8 mouse cellular contexts compared by ENCODE assay signal in genomic region chr12:75595291-75596153, GRCm38 (mm10). TPM values are rescaled to one million over a fixed set of nuclear protein-coding genes. Genes with fewer than 3 reads are reported as not detected.
A peak's percentile ranks its signal among the peaks of the same experiment; 100 is the strongest.
DNase-seq lines count a peak whose midpoint lies in the region; ATAC-seq lines count a peak whose summit lies in the region.

No protein-coding gene starts in this region.

- H3K27ac ChIP-seq in heart, embryonic 14.5 days (replicated peaks in 1 of 2; ENCODE audit: control insufficient read depth in 1 of 2, insufficient read depth in 1 of 2, low read depth in 2 of 2, low read length in 2 of 2) = peak overlapping the region; percentile 92 to 94

- H3K4me1 ChIP-seq in heart, embryonic 14.5 days (ENCODE audit: control insufficient read depth in 2 of 2, insufficient read depth in 2 of 2, low read length in 2 of 2) = peaks cover 3 to 11% of the 10 kb centered on the region in 2 experiments; a peak in 3 of 4 replicates

- peaks cover 21% of the 10 kb centered on the region for H3K36me3 ChIP-seq in heart, embryonic 14.5 days (ENCODE audit: control insufficient read depth, insufficient read depth, low read length)

- H3K9ac ChIP-seq in heart, embryonic 14.5 days (ENCODE audit: low read length) = peak overlapping the region; percentile 91

- H3K4me3 ChIP-seq in heart, embryonic 14.5 days (ENCODE audit: control insufficient read depth in 1 of 2, insufficient read depth in 1 of 2, low read depth in 1 of 2, low read length in 2 of 2) = peak overlapping the region; percentile 92 to 99

- 0 out of 2 replicates have a peak, but pooled peaks have one; percentile 19 for ATAC-seq in heart, embryonic 14.5 days (ENCODE audit: insufficient number of reproducible peaks, insufficient read depth, low FRiP score, low read depth)

- peak; percentile 15 to 31 for DNase-seq in CD8-positive naive resting alpha-beta T cell, adult 2 months (ENCODE audit: low read depth in 2 of 2, low spot score in 2 of 2)
- peak; percentile 18 for DNase-seq in T-cell, adult 2 months (ENCODE audit: low spot score)
- peak; percentile 28 for DNase-seq in embryo, embryonic 10 days (ENCODE audit: low spot score)
- DNase-seq in layer of hippocampus, postnatal 25 days (ENCODE audit: extremely low spot score in 1 of 2, low spot score in 1 of 2) = peak; percentile 15 to 30
- DNase-seq in lung, postnatal 25 days (ENCODE audit: low spot score) = peak; percentile 10
- DNase-seq in retina, postnatal 1 day = peak; percentile 55
- peak; percentile 20 to 40 for DNase-seq in urinary bladder, postnatal 36 days (ENCODE audit: low spot score in 2 of 2)

- H3K27me3 ChIP-seq in heart, embryonic 14.5 days (ENCODE audit: control insufficient read depth, insufficient read depth, low read length) = no peaks in the 10 kb centered on the region

- peak overlapping the region; percentile 84 for H3K4me2 ChIP-seq in heart, embryonic 14.5 days (ENCODE audit: low read length)

- H3K9me3 ChIP-seq in heart, embryonic 14.5 days (ENCODE audit: control insufficient read depth, low read length) = no peaks in the 10 kb centered on the region

- WGBS in heart, embryonic 14.5 days = under 1% methylated on average over 74 of the region's 97 CpGs

RNA-seq across cellular contexts. Expression of gene Ppp2r5e, which starts 0.5 kb away (rescaled TPM):
- 13.1 and 13.8 TPM in 2 replicates for polyA plus RNA-seq in heart, embryonic 14.5 days (2014; fragmentation: Nextera tagmentation; extraction: Ambion mirVana)
- total RNA-seq in layer of hippocampus, postnatal 25 days (2021) = 10 to 100 TPM; 74.0 to 80.2 TPM

Comparison
In these comparisons a context has a peak if more than half of its experiments do, and no peak if none do; other contexts are left out.
1. Peak in every context shown above with its lines: DNase-seq, ATAC-seq, H3K4me3 ChIP-seq and H3K27ac ChIP-seq.